Mouse (Mus musculus) embryonic facial prominence, embryonic 10.5 days (tissue): ENCODE data around the gene Glis1. TPM values are rescaled to one million over a fixed set of nuclear protein-coding genes. Genes with fewer than 3 reads are reported as not detected.
"Not testable (repeated sequence)": the region's sequence is repeated elsewhere in the genome, so short reads cannot be mapped to it uniquely, and the experiment has no call there.

Experiments used
- DNase-seq: peaks from one replicate; pipeline ENCODE4 v3.0.0-alpha.2; 2017; ENCODE audit warnings: low spot score
- H3K27ac ChIP-seq: fragments of 300-500 bp; sonication (generic); replicated peaks from 2 replicates; pipeline ENCODE4 v1.5.1; 2016; ENCODE audit warnings: mild to moderate bottlenecking
- H3K27me3 ChIP-seq: fragments of 300-500 bp; sonication (generic); replicated peaks from 2 replicates; pipeline ENCODE4 v1.6.1; 2016; ENCODE audit warnings: low read depth, mild to moderate bottlenecking; ENCODE audit not compliant: poor library complexity, severe bottlenecking
- H3K36me3 ChIP-seq: fragments of 300-500 bp; sonication (generic); replicated peaks from 2 replicates; pipeline ENCODE4 v1.6.1; 2016; ENCODE audit warnings: mild to moderate bottlenecking, moderate library complexity
- H3K4me1 ChIP-seq: fragments of 300-500 bp; sonication (generic); 2 replicates; pipeline ENCODE4 v1.6.1; 2016
- H3K4me3 ChIP-seq: fragments of 300-500 bp; sonication (generic); 2 replicates; pipeline ENCODE4 v1.5.1; 2016; ENCODE audit warnings: mild to moderate bottlenecking, moderate library complexity
- H3K9me3 ChIP-seq: fragments of 300-500 bp; sonication (generic); 2 replicates; pipeline ENCODE4 v1.6.1; 2016; ENCODE audit warnings: mild to moderate bottlenecking
- WGBS: fragments of 180-500 bp; shearing (Covaris S2); methylation state at CpG from one replicate; pipeline ENCODE4 v1.1.7; 2016; 5-methylcytosine and 5-hydroxymethylcytosine counted together
- polyA plus RNA-seq: library from polyadenylated mRNA; unstranded; fragments of >200 nt; fragmentation: Nextera tagmentation; extraction: Ambion mirVana; gene quantifications from 2 replicates; pipeline ENCODE4 v1.2.1, GENCODE M21; 2016

The Glis1 gene
- polyA plus RNA-seq, 1 experiment from 2014 or later: 7.3 TPM

DNA sequence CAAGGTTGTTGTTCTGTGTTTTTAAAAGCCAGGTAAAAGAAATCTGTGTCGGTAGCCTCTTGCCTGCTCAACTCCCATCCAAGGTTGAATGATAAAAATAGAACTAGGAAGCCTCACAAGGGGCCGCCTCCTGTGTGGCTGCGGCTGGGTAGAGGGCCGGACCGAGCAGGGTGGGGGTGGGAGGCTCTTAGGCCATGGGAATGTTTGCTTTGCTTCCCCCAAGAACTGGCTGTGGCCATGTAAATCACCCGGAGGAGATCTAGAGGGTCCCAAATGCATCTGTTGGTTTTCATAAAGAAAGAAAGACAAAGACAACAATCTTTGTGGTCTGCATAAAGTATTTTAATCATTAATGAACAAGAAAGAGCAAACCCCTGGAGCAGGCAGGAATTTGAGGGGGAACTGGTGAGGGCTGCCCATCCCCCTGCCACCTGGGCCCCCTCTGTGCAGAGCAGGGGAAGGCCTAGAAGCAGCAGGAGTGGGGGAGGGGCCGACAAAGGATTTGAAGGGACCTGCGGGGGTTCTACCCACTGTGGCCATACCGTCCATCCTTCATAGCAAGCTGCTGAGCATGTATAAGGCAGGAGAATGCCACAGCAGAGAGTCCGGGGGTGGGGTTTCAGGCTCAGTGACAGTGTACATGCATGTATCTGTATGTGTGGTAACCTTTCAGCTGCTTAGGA lies 163.6 kb downstream of the Glis1 start:
- Histone ChIP-seq H3K27ac (peak overlapping the region; percentile 68), H3K36me3 (no peaks in the 10 kb centered on the region), H3K4me1 (peaks cover 56% of the 10 kb centered on the region), H3K9me3 (no peaks in the 10 kb centered on the region), H3K4me3 (no peak overlapping the region), H3K27me3 (peaks cover 58% of the 10 kb centered on the region)
- DNase-seq: peak; percentile 47
- WGBS: 12% methylated on average over 10 of the region's 10 CpGs

DNA sequence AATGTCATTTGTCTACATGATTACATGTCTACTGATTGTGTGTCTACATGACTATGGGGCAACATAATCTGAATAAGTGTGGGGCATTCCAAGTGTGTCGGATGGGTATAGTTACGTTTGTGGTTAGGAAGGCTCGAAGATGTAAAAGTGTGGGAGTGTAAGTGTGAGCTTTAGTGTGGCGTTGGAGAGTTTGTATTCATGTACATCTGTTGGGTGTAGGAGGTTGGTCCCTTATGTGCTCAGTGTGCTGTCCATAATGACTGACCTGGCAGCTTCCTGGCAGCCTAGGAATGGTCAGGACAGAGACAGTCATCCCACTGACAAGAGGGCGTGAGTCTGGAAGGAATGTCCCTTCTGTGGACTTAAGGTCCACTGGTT lies 164.2 kb downstream of the Glis1 start:
- Histone ChIP-seq H3K27ac (peak overlapping the region; percentile 68), H3K4me1 (peaks cover 61% of the 10 kb centered on the region), H3K27me3 (peaks cover 55% of the 10 kb centered on the region)
- not testable (repeated sequence) for H3K4me3 ChIP-seq, H3K36me3 ChIP-seq, H3K9me3 ChIP-seq, DNase-seq
- 90% methylated on average over 5 of the region's 5 CpGs for WGBS

DNA sequence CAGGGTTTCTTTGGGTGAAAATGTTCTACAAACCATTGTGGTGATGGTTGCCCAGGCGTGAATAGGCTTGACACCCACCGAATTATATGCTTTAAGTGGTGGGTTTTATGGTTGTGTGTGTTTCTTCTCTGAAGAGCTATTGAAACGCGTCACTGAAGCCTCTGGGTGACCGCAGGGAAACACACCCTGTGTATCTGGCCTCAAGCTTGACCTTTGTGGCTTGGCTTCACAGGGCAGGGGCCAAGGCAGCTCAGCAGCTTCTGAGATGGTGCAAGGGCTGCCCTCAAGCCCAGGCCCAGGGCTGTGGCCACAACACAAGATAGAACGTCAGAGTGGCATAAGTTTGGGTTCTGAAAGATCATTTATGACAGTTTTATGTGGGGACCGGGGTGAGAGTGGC lies 167.9 kb downstream of the Glis1 start:
- no peak overlapping the region for H3K4me3 ChIP-seq

DNA sequence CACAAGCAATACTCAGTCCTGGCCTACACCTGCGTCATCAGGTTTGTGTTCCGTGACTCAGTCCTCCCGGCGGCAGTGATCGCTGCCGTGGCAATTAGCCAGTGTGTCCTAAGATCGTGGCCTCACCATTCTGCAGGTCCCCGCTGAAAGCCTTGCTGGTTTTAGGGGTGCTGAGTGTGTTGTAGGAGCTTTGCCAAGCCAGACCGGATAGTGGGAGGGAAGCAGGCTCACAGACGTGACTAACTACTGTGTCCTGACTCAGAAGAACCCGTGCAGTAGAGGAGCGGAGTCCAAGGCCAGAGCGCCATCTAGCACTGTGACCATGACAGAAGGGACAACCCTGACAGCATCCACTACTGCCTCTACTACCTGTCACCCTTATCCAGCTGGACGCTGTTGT lies 168.4 kb downstream of the Glis1 start:
- 88% methylated on average over 14 of the region's 14 CpGs for WGBS
- Histone ChIP-seq H3K4me3 (no peak overlapping the region), H3K27me3 (peaks cover 54% of the 10 kb centered on the region), H3K36me3 (no peaks in the 10 kb centered on the region), H3K9me3 (no peaks in the 10 kb centered on the region), H3K4me1 (peaks cover 56% of the 10 kb centered on the region), H3K27ac (peak overlapping the region; percentile 31; the same call in 1 of the 2 replicates)
- no peak for DNase-seq

More for the DNA sequence above, 167.9 kb downstream of the Glis1 start:
- no peak for DNase-seq
- Histone ChIP-seq H3K4me1 (peaks cover 61% of the 10 kb centered on the region), H3K27ac (peak overlapping the region; percentile 31; the same call in 1 of the 2 replicates), H3K27me3 (peaks cover 49% of the 10 kb centered on the region), H3K36me3 (no peaks in the 10 kb centered on the region), H3K9me3 (no peaks in the 10 kb centered on the region)
- WGBS: 82% methylated on average over 7 of the region's 7 CpGs

DNA sequence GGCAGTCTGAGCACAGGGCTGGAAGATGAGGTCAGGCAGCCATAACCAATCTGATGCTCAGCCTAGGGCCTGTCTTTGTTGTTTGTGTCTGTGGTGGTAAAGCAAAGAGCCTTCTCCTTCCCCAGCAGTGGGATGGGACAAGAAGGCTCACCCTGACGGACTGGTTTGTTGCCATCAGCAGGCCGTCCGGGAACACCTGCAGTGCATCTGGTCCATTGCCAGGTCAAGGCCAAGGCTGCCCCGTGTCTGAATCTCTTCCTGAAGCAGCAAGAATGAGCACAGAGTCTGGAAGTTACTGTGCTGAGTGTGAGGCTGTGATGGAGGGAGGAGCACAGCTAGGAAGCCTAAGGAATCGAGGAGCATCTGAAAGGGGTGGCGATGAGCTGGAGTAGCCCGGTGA lies 168.8 kb downstream of the Glis1 start:
- H3K9me3 ChIP-seq: no peaks in the 10 kb centered on the region
- H3K36me3 ChIP-seq: no peaks in the 10 kb centered on the region
- H3K27ac ChIP-seq: peak overlapping the region; percentile 3; the same call in 1 of the 2 replicates
- DNase-seq: no peak
- no peak overlapping the region for H3K4me3 ChIP-seq
- H3K4me1 ChIP-seq: peaks cover 52% of the 10 kb centered on the region
- 80% methylated on average over 7 of the region's 7 CpGs for WGBS
- peaks cover 54% of the 10 kb centered on the region for H3K27me3 ChIP-seq

DNA sequence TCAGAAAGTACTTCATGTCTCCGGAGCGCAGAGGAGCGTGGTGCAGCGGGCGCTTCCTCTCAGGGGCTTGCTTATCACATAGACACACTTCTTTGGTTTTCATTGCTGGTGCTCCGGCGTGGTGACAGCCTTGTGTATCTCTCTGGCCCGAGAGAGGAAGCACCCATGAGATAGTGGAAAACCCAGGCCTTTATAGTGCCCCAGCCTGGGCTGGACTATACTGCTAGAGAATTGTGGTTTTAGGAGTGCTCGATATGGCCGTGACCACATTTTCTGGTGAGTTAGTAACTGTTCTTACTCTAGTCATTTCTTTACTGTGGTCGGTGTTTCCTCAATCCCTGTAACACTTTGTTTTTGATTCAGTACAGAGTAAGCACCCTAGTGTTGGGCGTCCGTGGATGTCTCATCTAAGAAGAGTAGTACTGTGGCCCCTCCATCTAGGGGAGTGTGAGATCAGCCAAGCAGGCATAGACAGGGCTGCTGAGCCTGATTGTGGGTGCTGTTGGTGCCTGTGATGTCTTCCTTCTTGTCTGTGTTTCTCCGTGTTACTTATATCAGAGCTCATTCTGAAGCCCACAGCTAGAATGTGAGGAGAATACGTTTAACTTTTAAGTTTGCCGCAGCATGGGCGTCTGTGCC lies 171.7 kb downstream of the Glis1 start:
- H3K27me3 ChIP-seq: peaks cover 43% of the 10 kb centered on the region

DNA sequence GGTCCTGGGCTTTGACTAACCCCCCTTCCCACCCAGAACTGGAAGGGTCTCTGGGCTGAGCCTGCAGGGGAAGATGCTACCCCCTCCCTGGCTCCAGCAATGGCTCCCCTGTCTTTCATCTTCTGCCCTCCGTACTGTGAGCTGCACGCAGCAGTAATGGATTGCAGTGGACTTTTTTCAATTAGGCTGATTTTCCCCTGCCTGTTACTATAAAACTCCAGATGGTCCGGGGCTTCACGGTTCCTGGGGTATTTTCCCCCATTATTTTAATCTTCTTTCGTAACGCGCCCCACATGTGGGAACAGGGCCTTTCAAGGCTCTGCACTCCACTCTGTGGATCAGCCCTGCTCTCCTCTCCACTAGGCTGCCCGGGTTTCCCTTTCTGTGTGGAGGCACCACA lies 175.4 kb downstream of the Glis1 start:
- H3K27me3 ChIP-seq: peaks cover 34% of the 10 kb centered on the region
- 58% methylated on average over 8 of the region's 8 CpGs for WGBS
- H3K4me3 ChIP-seq: no peak overlapping the region
- H3K9me3 ChIP-seq: no peaks in the 10 kb centered on the region
- peak overlapping the region; percentile 59 for H3K27ac ChIP-seq
- no peaks in the 10 kb centered on the region for H3K36me3 ChIP-seq
- peaks cover 64% of the 10 kb centered on the region for H3K4me1 ChIP-seq
- peak; percentile 59 for DNase-seq

More for the DNA sequence above, 171.7 kb downstream of the Glis1 start:
- H3K4me1 ChIP-seq: peaks cover 62% of the 10 kb centered on the region
- 75% methylated on average over 17 of the region's 17 CpGs for WGBS
- no peak for DNase-seq
- peak overlapping the region; percentile 5; the same call in 1 of the 2 replicates for H3K27ac ChIP-seq
- no peaks in the 10 kb centered on the region for H3K36me3 ChIP-seq
- H3K4me3 ChIP-seq: no peak overlapping the region
- H3K9me3 ChIP-seq: no peaks in the 10 kb centered on the region

DNA sequence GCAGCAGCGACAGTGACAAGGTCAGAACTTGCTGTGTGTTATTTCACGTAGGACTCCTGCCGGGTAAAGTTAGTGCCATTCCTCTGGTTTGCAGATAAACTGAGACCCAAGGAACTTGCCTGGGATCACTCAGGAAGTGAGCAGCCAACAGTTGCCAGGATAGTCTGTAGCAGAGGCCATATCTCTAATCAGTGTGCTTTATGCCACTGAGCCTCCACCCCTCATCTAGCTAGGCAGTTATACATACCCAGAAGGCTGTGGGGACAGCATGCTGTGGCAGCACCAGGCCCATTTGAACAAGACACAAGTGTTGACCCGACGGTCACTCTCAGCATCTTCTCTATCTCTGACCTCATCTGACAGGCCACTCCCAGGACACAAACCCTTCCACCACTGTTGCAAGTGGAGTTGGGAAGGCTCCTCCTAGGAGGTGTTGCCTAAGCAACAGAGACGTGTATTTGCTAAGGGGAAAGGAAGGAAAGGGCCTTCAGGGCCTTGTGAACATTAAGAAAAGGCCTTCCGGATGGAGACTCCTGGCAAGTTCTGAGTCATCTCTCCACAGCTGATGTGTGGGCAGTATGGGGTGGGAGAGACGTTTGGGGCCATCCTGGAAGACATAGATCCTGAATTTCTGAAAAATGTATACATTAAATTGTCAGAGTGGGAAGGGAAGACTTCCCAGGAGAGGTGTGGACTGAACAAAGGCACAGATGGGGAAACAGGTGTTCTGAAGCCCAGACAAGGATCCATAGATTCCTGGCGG lies 177.7 kb downstream of the Glis1 start:
- no peak for DNase-seq
- Histone ChIP-seq H3K4me3 (no peak overlapping the region), H3K36me3 (no peaks in the 10 kb centered on the region), H3K9me3 (no peaks in the 10 kb centered on the region), H3K27me3 (peaks cover 32% of the 10 kb centered on the region), H3K4me1 (peaks cover 44% of the 10 kb centered on the region), H3K27ac (peak overlapping the region; percentile 0; the same call in 1 of the 2 replicates)
- WGBS: 77% methylated on average over 9 of the region's 9 CpGs

DNA sequence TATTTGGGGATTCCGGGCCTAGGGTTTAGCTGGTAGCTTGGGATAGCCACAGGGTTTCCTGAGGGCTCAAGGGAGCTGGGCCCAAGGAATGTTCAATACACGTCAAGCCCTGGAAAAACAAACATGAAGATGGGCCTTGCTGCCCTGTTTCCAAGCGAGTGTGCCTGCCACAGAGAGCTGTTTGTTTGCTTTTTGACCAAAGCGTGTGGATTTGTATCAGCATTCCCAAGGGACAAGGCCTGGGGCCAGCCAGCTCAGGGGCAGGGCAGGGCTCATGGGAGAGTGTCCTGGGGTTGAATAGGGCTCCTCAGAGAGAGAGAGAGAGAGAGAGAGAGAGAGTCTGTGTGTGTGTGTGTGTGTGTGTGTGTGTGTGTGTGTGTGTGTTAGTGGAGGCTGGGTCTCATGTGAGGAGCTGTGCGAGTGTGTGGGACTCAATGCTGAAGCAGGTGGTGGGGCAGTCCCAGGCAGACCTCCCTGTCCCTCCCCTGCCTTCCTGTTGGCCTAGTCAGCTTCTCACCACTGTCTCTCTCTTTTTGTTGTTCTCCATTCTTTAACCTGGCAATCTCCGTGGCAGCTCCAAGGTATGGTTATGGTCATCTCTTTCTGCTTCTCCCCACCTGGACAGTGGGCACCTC lies 183.3 kb downstream of the Glis1 start:
- no peak for DNase-seq
- H3K27me3 ChIP-seq: peaks cover 31% of the 10 kb centered on the region
- no peaks in the 10 kb centered on the region for H3K36me3 ChIP-seq
- peak overlapping the region; percentile 44 for H3K27ac ChIP-seq
- H3K4me1 ChIP-seq: peaks cover 35% of the 10 kb centered on the region
- H3K9me3 ChIP-seq: no peaks in the 10 kb centered on the region
- no peak overlapping the region for H3K4me3 ChIP-seq
- WGBS: 44% methylated on average over 6 of the region's 6 CpGs

DNA sequence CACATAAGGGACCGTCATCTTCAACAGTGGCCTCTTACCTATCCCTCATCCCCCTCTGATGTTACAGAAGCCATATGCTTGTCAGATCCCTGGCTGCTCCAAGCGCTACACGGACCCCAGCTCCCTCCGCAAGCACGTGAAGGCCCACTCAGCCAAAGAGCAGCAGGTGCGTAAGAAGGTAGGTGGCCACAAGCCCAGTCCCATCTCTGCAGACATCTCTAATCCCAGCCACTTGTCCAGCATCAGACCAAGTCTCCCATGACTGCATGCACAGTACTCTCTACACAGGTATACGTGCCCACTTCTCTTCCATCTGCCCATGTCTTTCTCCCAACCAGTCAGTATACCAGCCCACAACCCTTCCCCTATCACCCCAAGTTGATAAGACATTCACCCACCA lies 185.1 kb downstream of the Glis1 start:
- WGBS: 93% methylated on average over 7 of the region's 7 CpGs
- Histone ChIP-seq H3K27me3 (peaks cover 33% of the 10 kb centered on the region), H3K36me3 (no peaks in the 10 kb centered on the region)

DNA sequence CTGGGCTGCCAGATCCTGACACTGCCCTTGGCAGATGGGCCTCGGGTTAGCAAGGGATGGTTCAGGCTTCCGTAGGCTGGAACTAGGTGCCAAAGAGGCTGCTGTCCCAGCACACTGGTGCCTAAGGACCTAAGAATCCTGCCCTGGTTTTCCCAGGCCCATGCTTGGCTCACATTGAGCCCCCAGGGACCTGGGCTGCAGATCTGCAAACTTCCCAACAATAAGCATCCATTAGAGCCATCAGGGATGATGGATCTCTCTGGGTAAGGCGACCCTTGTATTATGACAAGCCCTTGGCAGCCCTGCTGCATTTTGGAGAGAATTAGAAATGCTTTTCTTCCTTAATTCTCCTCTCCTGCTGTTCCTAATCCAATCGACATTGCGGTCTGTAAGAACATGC lies 187.0 kb downstream of the Glis1 start:
- Histone ChIP-seq H3K4me1 (peaks cover 53% of the 10 kb centered on the region), H3K9me3 (no peaks in the 10 kb centered on the region), H3K27ac (no peak overlapping the region), H3K27me3 (peaks cover 31% of the 10 kb centered on the region; the same call in 1 of the 2 replicates), H3K4me3 (no peak overlapping the region), H3K36me3 (no peaks in the 10 kb centered on the region)
- 83% methylated on average over 5 of the region's 5 CpGs for WGBS
- DNase-seq: no peak

More for the DNA sequence above, 185.1 kb downstream of the Glis1 start:
- H3K4me1 ChIP-seq: peaks cover 39% of the 10 kb centered on the region
- DNase-seq: no peak
- H3K27ac ChIP-seq: 0 out of 2 replicates have a peak overlapping the region, but pooled peaks have one; percentile 24
- H3K9me3 ChIP-seq: no peaks in the 10 kb centered on the region
- no peak overlapping the region for H3K4me3 ChIP-seq

DNA sequence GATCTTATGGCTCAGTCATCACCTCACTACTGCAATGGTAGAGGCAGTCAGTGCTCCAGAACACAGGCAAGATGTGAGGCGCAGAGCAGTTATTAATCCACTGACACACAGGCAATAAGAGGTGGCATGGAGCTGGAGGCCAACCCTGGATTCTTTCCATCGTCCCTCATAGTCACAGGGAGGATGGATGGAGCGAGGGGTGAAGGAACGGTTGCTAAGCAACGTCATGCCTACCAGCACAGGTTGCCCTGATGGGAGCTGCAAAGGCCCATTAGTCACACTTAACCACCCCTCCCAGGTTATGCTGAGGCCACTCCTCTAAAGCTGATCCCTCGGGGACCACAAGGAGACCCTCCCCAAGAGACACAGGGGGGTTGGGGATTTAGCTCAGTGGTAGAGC lies 187.9 kb downstream of the Glis1 start:
- no peak overlapping the region for H3K27ac ChIP-seq
- H3K4me1 ChIP-seq: peaks cover 50% of the 10 kb centered on the region
- no peak overlapping the region for H3K4me3 ChIP-seq
- H3K27me3 ChIP-seq: peaks cover 40% of the 10 kb centered on the region
- H3K36me3 ChIP-seq: no peaks in the 10 kb centered on the region
- 85% methylated on average over 6 of the region's 6 CpGs for WGBS
- H3K9me3 ChIP-seq: no peaks in the 10 kb centered on the region
- DNase-seq: no peak
